Mouse (Mus musculus) layer of hippocampus, adult 9-11 months (tissue): ENCODE data around the gene Kcnq4.

Experiments used
- DNase-seq: peaks from one replicate; pipeline ENCODE4 v3.0.0; 2022

Kcnq4 gene

DNA sequence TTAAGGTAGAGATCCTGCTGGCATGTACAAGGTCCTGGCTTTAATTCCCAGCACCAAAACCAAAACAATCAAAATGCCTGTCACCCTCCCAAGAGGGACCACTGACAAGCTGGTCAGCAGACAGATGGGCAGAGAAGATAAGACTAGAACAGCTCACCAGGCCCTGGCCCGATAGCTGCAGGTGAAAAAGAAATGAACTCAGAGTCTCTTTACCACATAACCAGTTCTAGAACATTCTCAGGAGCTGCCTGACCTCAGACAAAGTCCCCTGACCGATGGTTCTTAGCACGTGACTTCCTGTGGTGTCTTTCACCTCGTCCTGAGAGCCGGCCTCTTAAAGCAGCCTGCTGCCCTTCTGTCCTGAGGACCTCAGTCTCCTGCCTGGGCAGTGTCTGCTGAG is 78.8 kb downstream of the Kcnq4 start:
- DNase-seq = no peak

DNA sequence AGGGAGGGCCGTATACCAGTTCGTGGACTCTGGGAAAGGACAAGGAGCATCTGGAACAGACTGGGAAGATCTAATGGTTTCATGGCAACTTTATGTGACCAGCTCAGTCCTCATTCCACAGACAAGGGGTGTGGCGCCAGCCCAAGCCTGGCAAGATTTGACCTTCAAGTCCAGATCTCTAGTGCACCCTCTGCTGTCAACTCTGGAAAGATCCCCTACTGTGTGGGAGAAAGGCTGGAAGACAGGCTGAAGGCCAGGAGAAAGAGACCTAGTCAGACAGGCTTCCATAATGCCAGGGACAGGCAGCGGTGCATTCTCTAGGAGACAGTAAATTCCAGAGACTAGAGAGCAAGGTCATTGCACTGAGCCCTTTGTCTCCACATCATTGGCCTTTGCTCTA is 79.9 kb downstream of the Kcnq4 start:
- DNase-seq = no peak

DNA sequence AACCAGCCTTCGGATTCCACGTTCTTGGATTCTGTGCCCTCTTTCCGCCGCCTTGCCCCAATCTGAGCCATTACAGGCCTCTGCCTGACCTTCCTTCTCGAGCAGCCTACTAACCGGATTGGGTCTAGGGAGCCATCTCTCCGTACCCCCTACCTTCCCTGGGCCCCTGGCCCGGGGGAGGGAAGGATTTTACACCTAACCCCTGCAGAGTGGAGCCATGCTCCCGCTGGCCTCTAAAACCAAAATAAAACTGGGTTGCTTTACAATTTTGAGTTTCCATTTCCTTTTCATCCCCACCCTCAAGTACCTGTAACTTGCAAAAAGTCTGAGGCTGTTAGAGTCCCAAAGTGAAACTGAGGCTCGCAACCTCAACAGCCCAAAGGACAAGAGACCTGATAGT is 80.9 kb downstream of the Kcnq4 start:
- DNase-seq = no peak

DNA sequence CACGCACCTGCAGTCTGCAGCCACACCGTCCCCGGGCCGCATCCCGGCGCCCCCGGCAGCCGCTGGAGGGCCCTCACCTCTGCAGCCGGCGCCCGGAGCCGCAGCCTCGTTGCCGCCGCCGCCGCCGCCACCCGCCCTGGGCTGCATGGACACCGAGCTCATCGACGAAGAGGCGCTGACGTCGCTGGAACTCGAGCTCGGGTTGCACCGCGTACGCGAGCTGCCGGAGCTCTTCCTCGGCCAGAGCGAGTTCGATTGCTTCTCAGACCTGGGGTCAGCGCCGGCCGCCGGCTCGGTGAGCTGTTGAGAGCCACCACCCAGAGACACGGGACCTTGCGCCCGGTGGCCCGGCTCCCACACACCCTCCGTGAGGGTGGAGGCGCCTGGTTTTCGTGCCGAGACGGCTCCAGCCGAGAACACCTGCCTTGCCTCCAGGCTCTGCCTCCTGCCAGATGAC is 81.3 kb downstream of the Kcnq4 start:
- DNase-seq = no peak

DNA sequence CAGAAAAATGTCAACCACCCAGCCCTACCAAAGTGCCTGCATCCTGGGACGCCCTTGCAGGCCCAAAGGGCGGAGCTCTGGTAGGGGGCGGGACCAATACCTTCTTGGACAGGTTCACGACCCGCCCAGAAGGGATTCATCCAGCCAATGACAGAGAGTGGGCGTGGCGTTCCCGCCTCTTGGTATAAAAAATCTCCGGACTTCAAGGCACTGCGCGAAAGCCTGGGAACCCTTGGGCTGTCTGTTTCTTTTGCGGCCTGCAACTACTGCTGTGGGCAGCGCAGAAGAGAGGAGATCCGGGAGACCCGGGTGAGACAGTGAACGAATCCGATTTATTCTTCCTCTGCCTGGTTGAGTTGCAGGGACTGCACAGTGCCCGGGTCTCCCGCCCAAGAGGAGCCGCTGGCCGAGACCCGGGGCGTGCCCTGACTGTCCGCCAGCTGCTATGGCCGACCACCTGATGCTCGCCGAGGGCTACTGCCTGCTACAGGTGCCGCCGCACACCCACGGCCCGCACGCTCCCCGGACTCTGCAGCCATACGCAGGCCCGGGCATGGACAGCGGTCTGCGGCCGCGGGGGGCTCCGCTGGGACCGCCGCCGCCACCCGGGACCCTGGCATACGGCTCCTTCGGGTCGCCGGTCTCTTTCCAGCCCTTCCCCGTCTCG is 81.9 kb downstream of the Kcnq4 start, which contains the start of gene Cited4:
TSS of gene Cited4 (plus strand) at position 215 of the 667 bp plus-strand sequence.
- peak; percentile 89 for DNase-seq

DNA sequence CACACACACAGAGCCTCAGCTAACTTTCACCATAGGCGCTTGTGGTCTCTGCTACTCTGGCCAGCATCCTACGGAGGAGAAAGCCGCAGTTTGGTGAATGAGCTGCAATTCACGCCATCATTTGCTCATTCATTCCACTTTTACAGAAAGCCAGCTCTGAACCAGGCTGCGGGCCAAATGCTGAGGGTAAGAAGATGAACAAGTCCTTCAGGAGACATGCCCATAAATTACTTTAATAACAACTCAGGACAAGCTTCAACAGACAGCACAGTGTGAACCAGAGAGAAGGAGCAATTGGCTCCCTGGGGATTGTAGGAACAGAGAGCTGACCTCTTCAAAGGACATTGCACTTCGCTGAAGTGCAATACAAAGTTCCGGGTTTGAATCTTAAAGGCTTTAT is 82.6 kb downstream of the Kcnq4 start:
- no peak for DNase-seq

DNA sequence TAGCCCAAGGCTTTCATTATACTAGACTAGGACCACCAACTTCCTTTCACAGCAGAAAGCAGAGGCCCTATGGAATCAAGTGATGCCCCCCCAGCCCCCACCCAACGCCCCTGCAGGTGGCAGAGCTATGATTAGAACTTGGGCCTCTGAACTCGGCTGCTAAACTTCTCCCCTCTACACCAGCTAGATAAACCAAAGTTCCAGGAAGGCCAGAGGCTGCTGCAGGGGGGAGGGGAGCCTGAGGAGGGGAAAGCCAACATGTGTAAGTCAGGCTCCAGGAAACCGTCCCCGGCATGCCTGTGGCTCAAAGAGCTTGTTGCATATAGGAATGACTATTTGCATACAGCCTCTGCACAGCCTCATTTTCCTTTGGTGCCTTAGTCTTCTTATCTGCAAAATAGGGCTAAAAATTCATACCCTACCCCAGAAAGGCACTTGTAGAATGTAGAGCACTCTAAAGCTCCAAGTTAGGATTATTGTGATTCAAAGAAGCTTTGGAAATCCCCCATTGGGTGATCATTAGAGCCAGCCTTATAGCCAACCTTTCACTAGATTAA is 83.2 kb downstream of the Kcnq4 start:
- DNase-seq = no peak

DNA sequence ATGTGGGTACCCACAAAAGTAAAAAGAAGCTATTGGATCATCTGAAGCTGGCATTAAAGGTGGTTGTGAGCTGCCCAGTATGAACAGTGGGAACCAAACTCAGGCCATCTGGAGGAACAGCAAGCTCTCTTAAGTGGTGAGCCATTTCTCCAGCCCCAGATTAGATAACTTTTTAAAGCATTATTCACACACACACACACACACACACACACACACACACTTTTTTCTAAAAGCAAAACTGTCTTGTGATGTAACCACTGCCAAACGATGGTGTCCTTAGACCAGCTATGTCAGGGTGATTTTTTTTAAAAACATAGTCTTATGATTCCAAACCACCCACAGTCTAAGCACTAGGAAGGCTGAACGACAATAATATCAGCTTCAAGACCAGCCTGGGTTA is 83.8 kb downstream of the Kcnq4 start:
- no peak for DNase-seq

DNA sequence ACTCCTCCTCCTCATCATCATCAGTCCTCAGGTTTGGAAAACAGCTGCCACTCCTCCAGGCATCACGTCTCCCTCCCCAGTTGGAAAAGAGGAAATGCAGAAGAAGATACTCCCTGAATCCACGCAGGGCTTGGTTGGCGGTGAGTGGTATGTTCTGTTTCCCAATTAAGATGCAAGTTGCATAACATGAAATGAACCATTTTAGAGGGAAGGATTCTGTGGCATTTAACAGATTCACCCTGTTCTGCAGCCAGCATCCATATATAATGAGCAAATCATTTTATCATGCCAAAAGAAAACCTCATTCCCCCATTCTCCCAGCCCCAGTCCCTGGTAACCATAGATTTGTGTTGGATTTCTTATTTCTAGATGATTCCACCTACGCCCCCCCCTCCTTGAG is 87.9 kb downstream of the Kcnq4 start:
- peak; percentile 40 for DNase-seq

DNA sequence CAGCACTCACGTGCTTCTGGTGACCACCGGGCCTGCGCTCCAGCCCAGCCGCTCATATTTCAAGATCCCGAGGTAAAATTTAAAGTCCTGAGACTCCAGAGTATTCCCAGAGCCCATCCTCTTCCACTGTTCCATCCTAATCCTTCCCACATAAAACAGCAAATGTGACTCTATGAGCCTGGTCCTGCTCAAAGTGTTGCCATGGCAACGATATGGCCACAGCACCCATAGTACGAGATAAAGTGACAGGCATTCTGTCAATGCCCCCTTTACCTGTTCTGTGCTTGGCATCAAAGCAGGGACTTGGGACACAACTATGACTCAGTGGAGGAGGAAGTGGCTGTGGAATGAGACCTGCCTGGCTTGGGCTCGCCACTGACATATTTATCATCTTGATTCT is 92.5 kb downstream of the Kcnq4 start:
- no peak for DNase-seq

DNA sequence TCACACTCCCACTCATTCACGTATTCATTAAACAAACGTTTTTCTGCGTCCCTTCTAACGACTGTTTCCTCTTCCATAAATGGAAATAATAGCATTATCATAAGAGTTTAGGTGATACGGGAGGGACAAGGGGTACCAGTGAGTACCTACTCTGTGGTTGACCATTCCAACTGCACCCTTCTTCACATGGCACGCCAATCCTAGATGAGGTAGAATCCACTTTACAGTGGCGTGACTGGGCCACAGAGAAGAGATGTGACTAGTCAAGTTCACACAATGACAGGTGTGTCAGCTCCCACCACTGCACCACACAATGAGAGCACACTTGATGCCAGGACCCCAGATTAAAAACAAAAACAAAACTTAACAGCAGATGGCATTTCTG is 98.2 kb downstream of the Kcnq4 start:
- DNase-seq = no peak

DNA sequence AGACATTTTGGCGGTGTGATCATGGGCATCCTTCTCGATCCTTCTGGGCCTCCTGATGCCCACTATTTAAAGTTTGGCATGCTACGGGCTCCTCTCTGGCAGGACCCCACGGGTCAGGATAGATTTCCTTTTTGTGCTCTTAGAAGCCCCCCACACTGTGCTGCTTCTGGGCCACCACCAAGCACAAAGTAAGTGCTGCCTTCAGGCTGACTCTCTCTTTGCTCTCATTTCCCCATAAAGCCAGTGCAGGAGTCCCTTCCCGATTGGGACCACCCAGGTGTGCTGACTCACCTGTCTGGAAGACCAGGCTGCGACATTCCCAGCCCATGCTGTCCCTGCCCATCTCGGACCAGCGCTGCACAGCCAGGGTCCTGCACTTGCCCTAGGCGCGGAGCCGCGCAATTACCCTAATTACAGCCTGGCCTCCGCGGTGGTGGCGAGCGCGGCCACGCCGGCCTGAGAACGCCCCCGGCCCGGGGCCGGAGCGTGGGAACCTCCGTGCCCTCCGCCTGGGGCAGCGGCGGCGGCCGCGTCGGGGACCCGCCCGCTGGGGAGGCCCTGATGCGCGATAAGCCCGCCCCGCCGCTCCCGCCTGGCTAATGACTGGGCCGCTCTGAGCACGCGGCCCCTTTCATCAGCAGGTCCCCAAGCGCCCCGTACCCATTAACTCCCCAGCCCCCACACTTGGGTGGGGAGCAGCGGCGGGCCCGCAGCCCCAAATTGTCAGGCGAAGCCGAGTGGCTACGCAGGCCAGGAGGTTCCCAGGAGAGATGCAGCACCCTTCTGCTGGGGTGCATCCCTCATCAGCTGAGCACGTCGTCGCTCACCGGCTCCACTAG is 98.8 kb downstream of the Kcnq4 start:
- DNase-seq = peak; percentile 42
